Mouse (Mus musculus) limb, embryonic 12.5 days (tissue): ENCODE measurements at regions not wholly inside any gene's neighbourhood (a gene's known extent, or its start where the extent isn't known, plus 50 kb on each side); places are given as distances from the start of the nearest gene placed in this dataset.

Experiments used
- ATAC-seq: fragments of 200-750 bp; cut with Nextera tagmentation; 2 replicates; pipeline ENCODE4 v1.8.0; 2017; ENCODE audit warnings: low read depth, moderate TSS enrichment; ENCODE audit not compliant: insufficient number of reproducible peaks, insufficient read depth, low FRiP score, low TSS enrichment
- H3K27ac ChIP-seq: fragments of 300-500 bp; sonication (generic); 2 replicates; pipeline ENCODE4 v1.5.1; 2016; ENCODE audit warnings: mild to moderate bottlenecking, moderate library complexity
- H3K27me3 ChIP-seq: fragments of 300-500 bp; sonication (generic); 2 replicates; pipeline ENCODE4 v1.6.1; 2016; ENCODE audit warnings: mild to moderate bottlenecking, moderate library complexity
- H3K36me3 ChIP-seq: fragments of 300-500 bp; sonication (generic); 2 replicates; pipeline ENCODE4 v1.6.1; 2016; ENCODE audit warnings: mild to moderate bottlenecking, moderate library complexity
- H3K4me1 ChIP-seq: fragments of 300-500 bp; sonication (generic); replicated peaks from 2 replicates; pipeline ENCODE4 v1.6.1; 2016
- H3K4me2 ChIP-seq: fragments of 300-500 bp; sonication (generic); 2 replicates; pipeline ENCODE4 v1.6.1; 2016; ENCODE audit warnings: mild to moderate bottlenecking, moderate library complexity
- H3K4me3 ChIP-seq: fragments of 300-500 bp; sonication (generic); replicated peaks from 2 replicates; pipeline ENCODE4 v1.5.1; 2016; ENCODE audit warnings: mild to moderate bottlenecking
- H3K9ac ChIP-seq: fragments of 300-500 bp; sonication (generic); replicated peaks from 2 replicates; pipeline ENCODE4 v1.6.1; 2016; ENCODE audit warnings: mild to moderate bottlenecking, moderate library complexity
- H3K9me3 ChIP-seq: fragments of 300-500 bp; sonication (generic); 2 replicates; pipeline ENCODE4 v1.6.1; 2016; ENCODE audit warnings: mild to moderate bottlenecking, moderate library complexity
- WGBS: fragments of 180-500 bp; shearing (Covaris S2); methylation state at CpG from one replicate; pipeline ENCODE4 v1.1.7; 2016; 5-methylcytosine and 5-hydroxymethylcytosine counted together

- H3K4me3 ChIP-seq: no peak overlapping the region
- no peak overlapping the region for H3K27ac ChIP-seq
- ATAC-seq: no peak
- H3K9ac ChIP-seq: no peak overlapping the region
- no peak overlapping the region for H3K4me2 ChIP-seq
- no peaks in the 10 kb centered on the region for H3K36me3 ChIP-seq
- H3K27me3 ChIP-seq: no peaks in the 10 kb centered on the region
- 56% methylated on average over 3 of the region's 3 CpGs for WGBS
- H3K9me3 ChIP-seq: no peaks in the 10 kb centered on the region
- H3K4me1 ChIP-seq: no peaks in the 10 kb centered on the region
Observed at GRCm38 (mm10) chr1:128723843-128724242, 131.8 kb upstream of the Cxcr4 start.

GRCm38 (mm10) chr1:128722061-128722471, 130.0 kb upstream of the Cxcr4 start:
- Histone ChIP-seq H3K27me3 (no peaks in the 10 kb centered on the region), H3K27ac (no peak overlapping the region), H3K4me1 (no peaks in the 10 kb centered on the region), H3K9me3 (no peaks in the 10 kb centered on the region), H3K9ac (no peak overlapping the region), H3K4me2 (no peak overlapping the region), H3K36me3 (no peaks in the 10 kb centered on the region), H3K4me3 (no peak overlapping the region)
- 71% methylated on average over 2 of the region's 2 CpGs for whole genome bisulfite sequencing
- ATAC-seq: no peak

- 58% methylated on average over 6 of the region's 6 CpGs for WGBS
- H3K9ac ChIP-seq: no peak overlapping the region
- H3K36me3 ChIP-seq: no peaks in the 10 kb centered on the region
- H3K4me1 ChIP-seq: peaks cover 14% of the 10 kb centered on the region
- ATAC-seq: no peak
- no peaks in the 10 kb centered on the region for H3K9me3 ChIP-seq
- no peak overlapping the region for H3K27ac ChIP-seq
- no peaks in the 10 kb centered on the region for H3K27me3 ChIP-seq
- H3K4me3 ChIP-seq: no peak overlapping the region
- no peak overlapping the region for H3K4me2 ChIP-seq
Observed at GRCm38 (mm10) chr1:128714843-128715242, 122.8 kb upstream of the Cxcr4 start.

- peaks cover 14% of the 10 kb centered on the region for H3K4me1 ChIP-seq
- ATAC-seq: no peak
Observed at GRCm38 (mm10) chr1:128712876-128713275, 120.8 kb upstream of the Cxcr4 start.

GRCm38 (mm10) chr1:128711121-128711520, 119.0 kb upstream of the Cxcr4 start:
- no peak for ATAC-seq
- WGBS: 63% methylated on average over 5 of the region's 5 CpGs
- no peak overlapping the region for H3K4me2 ChIP-seq
- no peak overlapping the region for H3K9ac ChIP-seq
- no peaks in the 10 kb centered on the region for H3K9me3 ChIP-seq
- no peaks in the 10 kb centered on the region for H3K36me3 ChIP-seq
- H3K4me1 ChIP-seq: peaks cover 10% of the 10 kb centered on the region
- H3K27ac ChIP-seq: no peak overlapping the region
- no peaks in the 10 kb centered on the region for H3K27me3 ChIP-seq
- H3K4me3 ChIP-seq: no peak overlapping the region

More at GRCm38 (mm10) chr1:128712876-128713275, 120.8 kb upstream of the Cxcr4 start:
- H3K9ac ChIP-seq: no peak overlapping the region
- H3K4me2 ChIP-seq: no peak overlapping the region
- WGBS: 74% methylated on average over 7 of the region's 7 CpGs
- H3K4me3 ChIP-seq: no peak overlapping the region
- H3K9me3 ChIP-seq: no peaks in the 10 kb centered on the region
- H3K36me3 ChIP-seq: no peaks in the 10 kb centered on the region
- H3K27ac ChIP-seq: no peak overlapping the region
- H3K27me3 ChIP-seq: no peaks in the 10 kb centered on the region

- H3K9me3 ChIP-seq: no peaks in the 10 kb centered on the region
- ATAC-seq: no peak
- no peak overlapping the region for H3K4me3 ChIP-seq
- H3K4me2 ChIP-seq: no peak overlapping the region
- no peaks in the 10 kb centered on the region for H3K36me3 ChIP-seq
- H3K27me3 ChIP-seq: no peaks in the 10 kb centered on the region
- no peaks in the 10 kb centered on the region for H3K4me1 ChIP-seq
- H3K27ac ChIP-seq: no peak overlapping the region
- H3K9ac ChIP-seq: no peak overlapping the region
- 94% methylated on average over 6 of the region's 6 CpGs for WGBS
Observed at GRCm38 (mm10) chr1:128707747-128708146, 115.7 kb upstream of the Cxcr4 start.

GRCm38 (mm10) chr1:128706167-128706566, 114.1 kb upstream of the Cxcr4 start:
- Histone ChIP-seq H3K27ac (no peak overlapping the region), H3K4me1 (no peaks in the 10 kb centered on the region), H3K27me3 (no peaks in the 10 kb centered on the region), H3K9ac (no peak overlapping the region), H3K9me3 (no peaks in the 10 kb centered on the region), H3K4me2 (no peak overlapping the region), H3K4me3 (no peak overlapping the region), H3K36me3 (no peaks in the 10 kb centered on the region)
- WGBS: 82% methylated on average over 2 of the region's 2 CpGs
- ATAC-seq: no peak

GRCm38 (mm10) chr1:128705071-128705503, 113.0 kb upstream of the Cxcr4 start:
- H3K9ac ChIP-seq: no peak overlapping the region
- H3K27ac ChIP-seq: no peak overlapping the region
- 63% methylated on average over 3 of the region's 3 CpGs for WGBS

GRCm38 (mm10) chr1:128701326-128701725, 109.2 kb upstream of the Cxcr4 start:
- no peak overlapping the region for H3K27ac ChIP-seq
- WGBS: 68% methylated on average over 3 of the region's 3 CpGs
- H3K36me3 ChIP-seq: no peaks in the 10 kb centered on the region
- H3K4me1 ChIP-seq: no peaks in the 10 kb centered on the region
- no peak for ATAC-seq
- H3K9ac ChIP-seq: no peak overlapping the region
- H3K4me3 ChIP-seq: no peak overlapping the region
- no peaks in the 10 kb centered on the region for H3K9me3 ChIP-seq
- H3K27me3 ChIP-seq: no peaks in the 10 kb centered on the region
- no peak overlapping the region for H3K4me2 ChIP-seq

More at GRCm38 (mm10) chr1:128705071-128705503, 113.0 kb upstream of the Cxcr4 start:
- H3K27me3 ChIP-seq: no peaks in the 10 kb centered on the region
- H3K4me3 ChIP-seq: no peak overlapping the region
- ATAC-seq: no peak
- H3K9me3 ChIP-seq: no peaks in the 10 kb centered on the region
- H3K4me2 ChIP-seq: no peak overlapping the region
- no peaks in the 10 kb centered on the region for H3K4me1 ChIP-seq
- H3K36me3 ChIP-seq: no peaks in the 10 kb centered on the region

- WGBS: 79% methylated on average over 4 of the region's 4 CpGs
- H3K4me1 ChIP-seq: no peaks in the 10 kb centered on the region
- no peaks in the 10 kb centered on the region for H3K27me3 ChIP-seq
Observed at GRCm38 (mm10) chr1:128697962-128698361, 105.9 kb upstream of the Cxcr4 start.

GRCm38 (mm10) chr1:128695936-128696335, 103.8 kb upstream of the Cxcr4 start:
- no peak overlapping the region for H3K27ac ChIP-seq
- no peak overlapping the region for H3K9ac ChIP-seq
- H3K9me3 ChIP-seq: no peaks in the 10 kb centered on the region
- no peak for ATAC-seq
- no peaks in the 10 kb centered on the region for H3K27me3 ChIP-seq
- 75% methylated on average over 2 of the region's 2 CpGs for WGBS
- no peaks in the 10 kb centered on the region for H3K36me3 ChIP-seq
- H3K4me3 ChIP-seq: no peak overlapping the region
- H3K4me1 ChIP-seq: peaks cover 4% of the 10 kb centered on the region; the same call in 1 of the 2 replicates
- no peak overlapping the region for H3K4me2 ChIP-seq

More at GRCm38 (mm10) chr1:128697962-128698361, 105.9 kb upstream of the Cxcr4 start:
- H3K27ac ChIP-seq: no peak overlapping the region
- H3K4me2 ChIP-seq: no peak overlapping the region
- H3K36me3 ChIP-seq: no peaks in the 10 kb centered on the region
- no peaks in the 10 kb centered on the region for H3K9me3 ChIP-seq
- no peak for ATAC-seq
- no peak overlapping the region for H3K4me3 ChIP-seq
- no peak overlapping the region for H3K9ac ChIP-seq

- peaks cover 4% of the 10 kb centered on the region; the same call in 1 of the 2 replicates for H3K4me1 ChIP-seq
- no peak for ATAC-seq
- no peak overlapping the region for H3K9ac ChIP-seq
- no peaks in the 10 kb centered on the region for H3K36me3 ChIP-seq
- H3K4me3 ChIP-seq: no peak overlapping the region
- no peak overlapping the region for H3K4me2 ChIP-seq
- H3K27ac ChIP-seq: no peak overlapping the region
- no peaks in the 10 kb centered on the region for H3K9me3 ChIP-seq
- H3K27me3 ChIP-seq: no peaks in the 10 kb centered on the region
Observed at GRCm38 (mm10) chr1:128692799-128693198, 100.7 kb upstream of the Cxcr4 start.
